Mouse (Mus musculus): ENCODE data around the gene Prkd2.

The Prkd2 gene

DNA sequence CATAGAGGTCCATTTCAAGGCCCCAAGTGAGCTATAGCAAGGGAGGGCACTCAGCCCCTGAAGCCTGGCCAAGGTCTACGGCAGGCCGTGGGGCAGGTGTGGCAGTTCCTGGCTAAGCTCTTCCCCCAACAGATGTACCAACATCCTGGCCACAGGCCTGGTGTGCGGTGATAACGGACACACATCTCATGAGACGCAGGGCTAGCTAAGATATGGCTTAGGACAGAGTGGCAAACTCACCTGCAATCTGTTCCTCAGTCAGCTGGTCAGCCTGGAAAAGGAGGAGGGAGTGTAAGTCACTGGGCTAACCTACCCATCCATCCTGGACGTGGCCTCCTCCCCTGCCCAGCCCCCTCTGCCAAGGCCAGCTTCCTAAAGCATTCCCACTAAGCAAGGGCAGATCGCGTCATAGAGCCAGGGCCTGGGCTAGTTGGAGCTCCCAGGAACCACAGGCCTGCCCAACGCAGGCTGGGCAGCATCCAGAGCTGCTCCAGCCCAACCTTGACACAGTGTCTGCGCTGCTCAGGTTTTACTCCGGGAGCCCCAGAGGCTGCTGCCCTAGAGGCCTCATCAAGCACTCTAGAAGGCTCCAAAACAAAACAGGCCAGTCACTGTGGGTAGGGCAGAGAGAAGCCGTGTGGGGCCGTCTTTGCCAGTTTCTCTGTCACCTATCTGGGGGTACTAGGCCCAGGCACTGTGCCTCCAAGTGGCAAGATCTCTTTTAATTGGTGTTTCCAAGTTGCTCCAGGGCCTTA, 76.9 kb downstream of the Prkd2 start:
- DNase-seq: no peak
